Mouse (Mus musculus): ENCODE data around the gene Apbb1ip.
A peak's percentile ranks its signal among the peaks of the same experiment; 100 is the strongest.

Gene Apbb1ip

GRCm38 (mm10) chr2:22773549-22774180, at the start of gene Apbb1ip:
Apbb1ip (plus strand) TSS chr2:22774094.
- DNase-seq (ENCODE audit: low spot score) = no peak

GRCm38 (mm10) chr2:22727113-22727512, 46.8 kb upstream of the Apbb1ip start:
- DNase-seq (ENCODE audit: low spot score) = no peak

GRCm38 (mm10) chr2:22736134-22736533, 37.8 kb upstream of the Apbb1ip start:
- no peak for DNase-seq (ENCODE audit: low spot score)

GRCm38 (mm10) chr2:22739369-22739768, 34.5 kb upstream of the Apbb1ip start:
- no peak for DNase-seq (ENCODE audit: low spot score)

GRCm38 (mm10) chr2:22740441-22740840, 33.5 kb upstream of the Apbb1ip start:
- no peak for DNase-seq (ENCODE audit: low spot score)

- no peak for DNase-seq (ENCODE audit: low spot score)
Observed at GRCm38 (mm10) chr2:22741222-22741621, 32.7 kb upstream of the Apbb1ip start.

- no peak for DNase-seq (ENCODE audit: low spot score)
Observed at GRCm38 (mm10) chr2:22744121-22744761, 29.7 kb upstream of the Apbb1ip start.

- DNase-seq (ENCODE audit: low spot score) = no peak
Observed at GRCm38 (mm10) chr2:22744876-22745275, 29.0 kb upstream of the Apbb1ip start.

- DNase-seq (ENCODE audit: low spot score) = no peak
Observed at GRCm38 (mm10) chr2:22746785-22747184, 27.1 kb upstream of the Apbb1ip start.

- DNase-seq (ENCODE audit: low spot score) = no peak
Observed at GRCm38 (mm10) chr2:22747941-22748340, 26.0 kb upstream of the Apbb1ip start.

GRCm38 (mm10) chr2:22749761-22750160, 24.1 kb upstream of the Apbb1ip start:
- DNase-seq (ENCODE audit: low spot score) = no peak

- DNase-seq (ENCODE audit: low spot score) = no peak
Observed at GRCm38 (mm10) chr2:22752492-22752891, 21.4 kb upstream of the Apbb1ip start.

- DNase-seq (ENCODE audit: low spot score) = no peak
Observed at GRCm38 (mm10) chr2:22753461-22754075, 20.3 kb upstream of the Apbb1ip start.

GRCm38 (mm10) chr2:22754222-22754824, 19.6 kb upstream of the Apbb1ip start:
- no peak for DNase-seq (ENCODE audit: low spot score)

- no peak for DNase-seq (ENCODE audit: low spot score)
Observed at GRCm38 (mm10) chr2:22755561-22755960, 18.3 kb upstream of the Apbb1ip start.

- DNase-seq (ENCODE audit: low spot score) = peak; percentile 65
Observed at GRCm38 (mm10) chr2:22758310-22758972, 15.5 kb upstream of the Apbb1ip start.

- DNase-seq (ENCODE audit: low spot score) = no peak
Observed at GRCm38 (mm10) chr2:22760452-22760851, 13.4 kb upstream of the Apbb1ip start.

GRCm38 (mm10) chr2:22761103-22761521, 12.8 kb upstream of the Apbb1ip start:
- no peak for DNase-seq (ENCODE audit: low spot score)

GRCm38 (mm10) chr2:22764774-22765387, 9.0 kb upstream of the Apbb1ip start:
- DNase-seq (ENCODE audit: low spot score) = no peak

GRCm38 (mm10) chr2:22771311-22771710, 2.6 kb upstream of the Apbb1ip start:
- no peak for DNase-seq (ENCODE audit: low spot score)

- peak; percentile 40 for DNase-seq (ENCODE audit: low spot score)
Observed at GRCm38 (mm10) chr2:22774181-22774751, 372 bp downstream of the Apbb1ip start.

- no peak for DNase-seq (ENCODE audit: low spot score)
Observed at GRCm38 (mm10) chr2:22775213-22775612, 1.3 kb downstream of the Apbb1ip start.

Measured in layer of hippocampus, adult 9-10 months (tissue).